Mouse (Mus musculus) neural tube, embryonic 12.5 days (tissue): ENCODE measurements at regions not wholly inside any gene's neighbourhood (a gene's known extent, or its start where the extent isn't known, plus 50 kb on each side); places are given as distances from the start of the nearest gene placed in this dataset.
A peak's percentile ranks its signal among the peaks of the same experiment; 100 is the strongest.

Experiments
- ATAC-seq: fragments of 200-750 bp; cut with Nextera tagmentation; 2 replicates; pipeline ENCODE4 v1.8.0; 2017; ENCODE audit warnings: low read depth, mild to moderate bottlenecking, moderate TSS enrichment, moderate library complexity; ENCODE audit not compliant: low FRiP score
- H3K27ac ChIP-seq: fragments of 300-500 bp; sonication (generic); 2 replicates; pipeline ENCODE4 v1.5.1; 2016
- H3K27me3 ChIP-seq: fragments of 300-500 bp; sonication (generic); replicated peaks from 2 replicates; pipeline ENCODE4 v1.6.1; 2016; ENCODE audit warnings: mild to moderate bottlenecking
- H3K36me3 ChIP-seq: fragments of 300-500 bp; sonication (generic); 2 replicates; pipeline ENCODE4 v1.6.1; 2016; ENCODE audit warnings: mild to moderate bottlenecking
- H3K4me1 ChIP-seq: fragments of 300-500 bp; sonication (generic); 2 replicates; pipeline ENCODE4 v1.6.1; 2016
- H3K4me2 ChIP-seq: fragments of 300-500 bp; sonication (generic); replicated peaks from 2 replicates; pipeline ENCODE4 v1.6.1; 2016; ENCODE audit warnings: mild to moderate bottlenecking
- H3K4me3 ChIP-seq: fragments of 300-500 bp; sonication (generic); 2 replicates; pipeline ENCODE4 v1.5.1; 2016
- H3K9ac ChIP-seq: fragments of 300-500 bp; sonication (generic); 2 replicates; pipeline ENCODE4 v1.6.1; 2016; ENCODE audit warnings: mild to moderate bottlenecking
- H3K9me3 ChIP-seq: fragments of 300-500 bp; sonication (generic); 2 replicates; pipeline ENCODE4 v1.6.1; 2016; ENCODE audit warnings: mild to moderate bottlenecking
- WGBS: fragments of 180-500 bp; shearing (Covaris S2); methylation state at CpG from one replicate; pipeline ENCODE4 v1.1.7; 2016; 5-methylcytosine and 5-hydroxymethylcytosine counted together

- ATAC-seq = 0 out of 2 replicates have a peak, but pooled peaks have one; percentile 25
Measured at GRCm38 (mm10) chr1:153997201-153998181, 97.5 kb upstream of the Teddm2 start.

GRCm38 (mm10) chr1:153999776-154000175 is 99.7 kb upstream of the Teddm2 start:
- no peak for ATAC-seq
- 81% methylated on average over 6 of the region's 6 CpGs for WGBS

More at GRCm38 (mm10) chr1:153997201-153998181, 97.5 kb upstream of the Teddm2 start:
- H3K4me1 ChIP-seq = peaks cover 11% of the 10 kb centered on the region; the same call in 1 of the 2 replicates
- H3K9ac ChIP-seq = no peak overlapping the region
- H3K27ac ChIP-seq = no peak overlapping the region
- H3K9me3 ChIP-seq = 0 out of 2 replicates have a peak, but pooled peaks cover 3% of the 10 kb centered on the region
- WGBS = 28% methylated on average over 15 of the region's 15 CpGs
- H3K27me3 ChIP-seq = no peaks in the 10 kb centered on the region
- H3K36me3 ChIP-seq = no peaks in the 10 kb centered on the region
- no peak overlapping the region for H3K4me3 ChIP-seq
- H3K4me2 ChIP-seq = no peak overlapping the region

GRCm38 (mm10) chr1:154003669-154004068 is 103.6 kb upstream of the Teddm2 start:
- Histone ChIP-seq H3K36me3 (no peaks in the 10 kb centered on the region), H3K4me3 (no peak overlapping the region), H3K27ac (no peak overlapping the region), H3K4me2 (no peak overlapping the region), H3K4me1 (no peaks in the 10 kb centered on the region), H3K27me3 (no peaks in the 10 kb centered on the region), H3K9me3 (no peaks in the 10 kb centered on the region), H3K9ac (no peak overlapping the region)
- ATAC-seq = no peak
- WGBS = 91% methylated on average over 7 of the region's 7 CpGs

More at GRCm38 (mm10) chr1:153999776-154000175, 99.7 kb upstream of the Teddm2 start:
- Histone ChIP-seq H3K27me3 (no peaks in the 10 kb centered on the region), H3K4me1 (peaks cover 11% of the 10 kb centered on the region; the same call in 1 of the 2 replicates), H3K36me3 (no peaks in the 10 kb centered on the region), H3K4me3 (no peak overlapping the region), H3K9me3 (no peaks in the 10 kb centered on the region), H3K4me2 (no peak overlapping the region), H3K9ac (no peak overlapping the region), H3K27ac (no peak overlapping the region)

- Histone ChIP-seq H3K27ac (no peak overlapping the region), H3K36me3 (no peaks in the 10 kb centered on the region), H3K4me3 (no peak overlapping the region), H3K9me3 (no peaks in the 10 kb centered on the region), H3K4me2 (no peak overlapping the region), H3K27me3 (no peaks in the 10 kb centered on the region), H3K4me1 (no peaks in the 10 kb centered on the region), H3K9ac (no peak overlapping the region)
- 95% methylated on average over 4 of the region's 4 CpGs for WGBS
- ATAC-seq = no peak
Measured at GRCm38 (mm10) chr1:154004647-154005046, 104.6 kb upstream of the Teddm2 start.

- Histone ChIP-seq H3K27ac (no peak overlapping the region), H3K27me3 (no peaks in the 10 kb centered on the region), H3K4me2 (no peak overlapping the region), H3K4me1 (no peaks in the 10 kb centered on the region), H3K4me3 (no peak overlapping the region), H3K36me3 (no peaks in the 10 kb centered on the region), H3K9ac (no peak overlapping the region), H3K9me3 (no peaks in the 10 kb centered on the region)
- WGBS = 91% methylated on average over 13 of the region's 13 CpGs
- no peak for ATAC-seq
Measured at GRCm38 (mm10) chr1:154006055-154006454, 106.0 kb upstream of the Teddm2 start.

- WGBS = 97% methylated on average over 3 of the region's 3 CpGs
- H3K9ac ChIP-seq = no peak overlapping the region
- no peak overlapping the region for H3K4me3 ChIP-seq
- no peaks in the 10 kb centered on the region for H3K4me1 ChIP-seq
- no peaks in the 10 kb centered on the region for H3K9me3 ChIP-seq
- H3K36me3 ChIP-seq = no peaks in the 10 kb centered on the region
- H3K27me3 ChIP-seq = no peaks in the 10 kb centered on the region
- H3K4me2 ChIP-seq = no peak overlapping the region
- no peak for ATAC-seq
- no peak overlapping the region for H3K27ac ChIP-seq
Measured at GRCm38 (mm10) chr1:154007440-154007839, 107.4 kb upstream of the Teddm2 start.

- no peaks in the 10 kb centered on the region for H3K27me3 ChIP-seq
- H3K9me3 ChIP-seq = no peaks in the 10 kb centered on the region
- ATAC-seq = no peak
- no peaks in the 10 kb centered on the region for H3K4me1 ChIP-seq
- no peak overlapping the region for H3K9ac ChIP-seq
- 93% methylated on average over 11 of the region's 11 CpGs for WGBS
- H3K27ac ChIP-seq = no peak overlapping the region
- H3K4me2 ChIP-seq = no peak overlapping the region
- no peak overlapping the region for H3K4me3 ChIP-seq
- no peaks in the 10 kb centered on the region for H3K36me3 ChIP-seq
Measured at GRCm38 (mm10) chr1:154008593-154009310, 108.7 kb upstream of the Teddm2 start.

- ATAC-seq = no peak
- Histone ChIP-seq H3K4me2 (no peak overlapping the region), H3K9me3 (no peaks in the 10 kb centered on the region), H3K4me3 (no peak overlapping the region), H3K27me3 (no peaks in the 10 kb centered on the region), H3K36me3 (no peaks in the 10 kb centered on the region), H3K9ac (no peak overlapping the region), H3K4me1 (no peaks in the 10 kb centered on the region), H3K27ac (no peak overlapping the region)
- WGBS = 82% methylated on average over 4 of the region's 4 CpGs
Measured at GRCm38 (mm10) chr1:154010681-154011080, 110.7 kb upstream of the Teddm2 start.

GRCm38 (mm10) chr1:154016516-154016915 is 116.5 kb upstream of the Teddm2 start:
- no peak overlapping the region for H3K27ac ChIP-seq
- no peaks in the 10 kb centered on the region for H3K9me3 ChIP-seq
- no peaks in the 10 kb centered on the region for H3K27me3 ChIP-seq
- no peaks in the 10 kb centered on the region for H3K36me3 ChIP-seq
- H3K4me1 ChIP-seq = no peaks in the 10 kb centered on the region
- no peak overlapping the region for H3K4me3 ChIP-seq
- 68% methylated on average over 2 of the region's 2 CpGs for WGBS
- no peak overlapping the region for H3K4me2 ChIP-seq
- ATAC-seq = no peak
- H3K9ac ChIP-seq = no peak overlapping the region

- Histone ChIP-seq H3K9ac (no peak overlapping the region), H3K27ac (no peak overlapping the region), H3K4me1 (no peaks in the 10 kb centered on the region), H3K9me3 (no peaks in the 10 kb centered on the region), H3K27me3 (no peaks in the 10 kb centered on the region), H3K4me2 (no peak overlapping the region), H3K36me3 (no peaks in the 10 kb centered on the region), H3K4me3 (no peak overlapping the region)
- WGBS = 86% methylated on average over 6 of the region's 6 CpGs
- ATAC-seq = no peak
Measured at GRCm38 (mm10) chr1:154018241-154018640, 118.2 kb upstream of the Teddm2 start.

GRCm38 (mm10) chr1:154024301-154024700 is 124.3 kb upstream of the Teddm2 start:
- no peak overlapping the region for H3K4me3 ChIP-seq
- H3K4me2 ChIP-seq = no peak overlapping the region
- WGBS = 79% methylated on average over 3 of the region's 3 CpGs
- H3K9ac ChIP-seq = no peak overlapping the region
- no peak overlapping the region for H3K27ac ChIP-seq
- H3K27me3 ChIP-seq = no peaks in the 10 kb centered on the region
- no peaks in the 10 kb centered on the region for H3K36me3 ChIP-seq
- no peaks in the 10 kb centered on the region for H3K4me1 ChIP-seq
- ATAC-seq = no peak
- H3K9me3 ChIP-seq = no peaks in the 10 kb centered on the region

GRCm38 (mm10) chr1:154027303-154027702 is 127.3 kb upstream of the Teddm2 start:
- Histone ChIP-seq H3K4me2 (no peak overlapping the region), H3K9ac (no peak overlapping the region), H3K27me3 (no peaks in the 10 kb centered on the region), H3K27ac (no peak overlapping the region), H3K36me3 (no peaks in the 10 kb centered on the region), H3K4me1 (no peaks in the 10 kb centered on the region), H3K9me3 (no peaks in the 10 kb centered on the region), H3K4me3 (no peak overlapping the region)
- no peak for ATAC-seq
- WGBS = 89% methylated on average over 4 of the region's 4 CpGs
